Mouse (Mus musculus): ENCODE results near the gene Espn.

Gene Espn

GRCm38 (mm10) chr4:152070494-152071396, 81.4 kb downstream of the Espn start:
- no peak for DNase-seq (ENCODE audit: low spot score)

Measured in ovary, postnatal 10 days (tissue).